Mouse (Mus musculus) erythroblast, embryonic 14.5 days (primary cell): Measurements from ENCODE around the gene Gm21970.

Experiments
- GATA1 ChIP-seq: IDR thresholded peaks from 2 replicates; pipeline ENCODE4 v1.6.1; 2012; ENCODE audit warnings: low read length, inconsistent platforms, mixed read lengths
- TAL1 ChIP-seq: IDR thresholded peaks from 3 replicates; pipeline ENCODE4 v1.6.1; 2012; ENCODE audit warnings: low read length, inconsistent platforms, mixed read lengths

GRCm38 (mm10) chr16:91398944-91399343 lies 7.4 kb downstream of the Gm21970 start:
- no peak for TF ChIP-seq GATA1
- TF ChIP-seq TAL1: no peak
